13 mouse cellular contexts compared by ENCODE assay signal in genomic region chr9:114603876-114604540, GRCm38 (mm10). TPM values are rescaled to one million over a fixed set of nuclear protein-coding genes. Genes with fewer than 3 reads are reported as not detected.
DNase-seq lines count a peak whose midpoint lies in the region; ATAC-seq lines count a peak whose summit lies in the region.
"Had no signal": no experiment of that assay in that cellular context is flagged by ENCODE, and none has a peak within 500 bp of the region (broad histone marks: within the 10 kb centered on the region; RNA-seq: fewer than 3 reads in every experiment).

No protein-coding gene starts in this region.

- H3K27me3 ChIP-seq in midbrain, embryonic 14.5 days (ENCODE audit: control insufficient read depth, insufficient read depth, low read length): no peaks in the 10 kb centered on the region

- no peaks in the 10 kb centered on the region for H3K4me1 ChIP-seq in midbrain, embryonic 14.5 days (ENCODE audit: control insufficient read depth, insufficient read depth, low read length)

- H3K4me2 ChIP-seq in midbrain, embryonic 14.5 days (ENCODE audit: low read length): no peak overlapping the region

- WGBS in midbrain, embryonic 14.5 days: 46% methylated on average over 12 of the region's 12 CpGs

- no peaks in the 10 kb centered on the region for H3K9me3 ChIP-seq in midbrain, embryonic 14.5 days (ENCODE audit: control insufficient read depth, low read length)

- no peak overlapping the region for H3K9ac ChIP-seq in midbrain, embryonic 14.5 days (replicated peaks; ENCODE audit: low read length)

- DNase-seq in embryo, embryonic 10 days (ENCODE audit: low spot score): peak; percentile 36
- DNase-seq in embryo, embryonic 9.5 days (ENCODE audit: extremely low spot score): no peak
- peak; percentile 12 for DNase-seq in T-cell, adult 2 months (ENCODE audit: low spot score)
- peak; percentile 95 to 97 for DNase-seq in cerebellum, postnatal 14 days
- DNase-seq in midbrain, embryonic 14.5 days: peak; percentile 54
- DNase-seq in spleen, adult 18-20 months: no peak
- no peak for DNase-seq in heart, adult 8-10 months (ENCODE audit: low spot score)
- DNase-seq in spleen, postnatal 14 days (ENCODE audit: low spot score in 2 of 2): no peak
- DNase-seq: heart, postnatal 14 days; kidney, adult 18-20 months; lung, postnatal 14 days had no signal

- H3K36me3 ChIP-seq in midbrain, embryonic 14.5 days (ENCODE audit: control insufficient read depth, insufficient read depth, low read length): peaks cover 53% of the 10 kb centered on the region

- no peak for ATAC-seq in midbrain, embryonic 14.5 days (ENCODE audit: low FRiP score, low TSS enrichment)

- no peak overlapping the region for H3K27ac ChIP-seq in midbrain, embryonic 14.5 days (replicated peaks; ENCODE audit: low read depth, low read length)

- H3K4me3 ChIP-seq in midbrain, embryonic 14.5 days (replicated peaks; ENCODE audit: low read depth, low read length): no peak overlapping the region

RNA-seq across cellular contexts. Expression of gene Cnot10, which starts 36.0 kb away (rescaled TPM):
- polyA plus RNA-seq in midbrain, embryonic 14.5 days (2014; fragmentation: Nextera tagmentation; extraction: Ambion mirVana): 44.0 and 56.7 TPM in 2 replicates
- 10 to 100 TPM; 21.2 to 22.9 (median 21.8) TPM for total RNA-seq in heart, adult 8-10 months (2022)

RNA-seq across cellular contexts. Expression of gene Trim71, which starts 39.8 kb away (rescaled TPM):
- polyA plus RNA-seq in midbrain, embryonic 14.5 days (2014; fragmentation: Nextera tagmentation; extraction: Ambion mirVana): 0.15 and 0.16 TPM in 2 replicates
- not detected for total RNA-seq in heart, adult 8-10 months (2022)
- total RNA-seq: granulocyte monocyte progenitor cell, adult 5-6 weeks; heart, postnatal 14 days; liver, adult 2 months had no signal
- polyA plus RNA-seq: liver, adult 2 months had no signal

Comparison
In these comparisons a context has a peak if more than half of its experiments do, and no peak if none do; other contexts are left out.
1. DNase-seq: peak in embryo, embryonic 10 days (single experiment), T-cell, adult 2 months (single experiment), cerebellum, postnatal 14 days (2 of 2) and midbrain, embryonic 14.5 days (single experiment); none in embryo, embryonic 9.5 days (single experiment), spleen, adult 18-20 months (0 of 2), heart, adult 8-10 months (single experiment) and spleen, postnatal 14 days (0 of 2).